Mouse (Mus musculus) heart, adult 8-10 months (tissue): ENCODE measurements around the gene Sox6. TPM values are rescaled to one million over a fixed set of nuclear protein-coding genes. Genes with fewer than 3 reads are reported as not detected.
"Not testable (repeated sequence)": the region's sequence is repeated elsewhere in the genome, so short reads cannot be mapped to it uniquely, and the experiment has no call there.

Source experiments
- DNase-seq: peaks from one replicate; pipeline ENCODE4 v3.0.0; 2022; ENCODE audit warnings: low spot score
- total RNA-seq, 4 experiments: library from RNA; stranded (reverse); gene quantifications; 2 replicates each; pipeline ENCODE4 v1.2.4; 2022

The Sox6 gene
- total RNA-seq, 4 experiments from 2014 or later = 21.3 to 32.2 (median 26.4) TPM

DNA sequence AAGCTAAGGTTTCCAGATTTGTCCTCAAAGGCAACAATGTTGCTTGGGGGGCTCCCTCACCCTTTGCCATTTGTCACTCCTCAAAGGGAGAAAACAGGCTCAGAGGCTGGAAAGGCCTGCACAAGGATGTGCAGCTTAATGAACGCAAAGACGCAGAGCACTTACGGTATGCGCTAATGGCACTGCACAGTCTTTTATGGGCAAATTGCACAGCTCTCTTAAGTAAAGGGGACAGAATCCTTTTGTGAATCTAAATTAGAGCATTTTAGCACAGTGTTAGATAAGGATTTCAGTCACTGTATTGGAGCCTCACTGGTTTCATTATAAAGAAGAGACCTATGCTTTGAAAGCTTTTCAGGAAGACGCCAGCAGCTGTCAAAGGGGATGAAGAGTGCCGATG lies 375.2 kb downstream of the Sox6 start:
- no peak for DNase-seq

DNA sequence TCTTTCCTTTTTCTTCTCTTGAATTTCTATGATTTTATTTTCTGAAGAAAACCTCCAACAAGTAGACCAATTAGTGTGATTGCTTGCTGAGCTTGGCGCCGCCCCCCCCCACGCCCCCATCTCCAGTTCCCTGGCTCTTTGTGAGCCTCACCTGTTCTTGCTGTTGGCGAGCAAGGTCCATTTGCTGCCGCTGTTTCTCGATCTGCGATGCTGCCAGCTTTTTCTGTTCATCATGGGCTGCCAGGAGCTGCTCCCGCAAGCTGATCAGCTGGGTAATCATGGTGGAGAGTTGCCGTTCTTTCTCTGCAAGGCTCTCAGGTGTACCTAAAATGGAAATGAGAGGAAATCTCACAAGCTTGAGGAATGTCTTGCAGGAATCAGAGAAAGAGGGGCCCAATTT lies 376.5 kb downstream of the Sox6 start:
- no peak for DNase-seq

DNA sequence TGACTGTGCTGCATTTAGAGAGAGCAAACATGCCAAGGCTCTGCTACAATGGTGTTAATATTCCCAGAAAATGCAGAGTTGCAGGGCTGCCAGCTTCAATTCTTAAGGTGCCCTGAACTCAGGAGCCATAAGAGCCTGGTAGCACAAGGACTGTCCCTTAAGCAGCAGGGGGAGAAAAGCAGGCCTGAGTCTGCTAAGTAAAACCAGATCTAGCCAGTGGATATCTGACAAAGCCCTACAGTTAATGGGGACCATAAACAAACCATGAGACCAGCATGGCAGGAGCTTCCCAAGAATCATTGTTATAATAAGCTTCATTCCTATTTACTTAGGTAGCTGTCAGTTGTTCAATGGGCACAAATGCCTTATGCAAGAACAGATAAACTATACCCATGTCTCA lies 391.9 kb downstream of the Sox6 start:
- DNase-seq = no peak

DNA sequence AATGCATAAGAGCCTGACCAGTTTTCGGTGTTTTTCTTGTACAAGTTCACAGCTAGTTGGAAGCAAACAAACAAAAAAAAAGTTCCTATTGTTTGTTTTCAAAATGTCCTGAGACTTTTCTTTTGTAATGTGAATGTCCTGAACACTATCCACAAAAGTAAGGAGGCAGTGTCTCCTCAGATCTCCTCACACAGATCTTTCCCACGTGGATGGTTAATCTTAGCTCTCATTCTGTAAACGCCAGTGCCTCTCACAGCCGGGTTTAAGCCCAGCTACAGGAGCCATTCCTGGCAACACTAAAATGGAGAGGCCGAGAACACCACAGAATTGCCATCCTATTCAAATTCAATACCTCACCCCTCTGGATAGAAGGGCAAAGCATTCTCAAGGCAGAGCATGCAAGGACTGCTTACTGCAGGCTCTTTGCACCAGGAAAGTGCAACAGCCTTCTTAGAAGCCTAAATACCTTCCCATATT lies 392.6 kb downstream of the Sox6 start:
- no peak for DNase-seq

DNA sequence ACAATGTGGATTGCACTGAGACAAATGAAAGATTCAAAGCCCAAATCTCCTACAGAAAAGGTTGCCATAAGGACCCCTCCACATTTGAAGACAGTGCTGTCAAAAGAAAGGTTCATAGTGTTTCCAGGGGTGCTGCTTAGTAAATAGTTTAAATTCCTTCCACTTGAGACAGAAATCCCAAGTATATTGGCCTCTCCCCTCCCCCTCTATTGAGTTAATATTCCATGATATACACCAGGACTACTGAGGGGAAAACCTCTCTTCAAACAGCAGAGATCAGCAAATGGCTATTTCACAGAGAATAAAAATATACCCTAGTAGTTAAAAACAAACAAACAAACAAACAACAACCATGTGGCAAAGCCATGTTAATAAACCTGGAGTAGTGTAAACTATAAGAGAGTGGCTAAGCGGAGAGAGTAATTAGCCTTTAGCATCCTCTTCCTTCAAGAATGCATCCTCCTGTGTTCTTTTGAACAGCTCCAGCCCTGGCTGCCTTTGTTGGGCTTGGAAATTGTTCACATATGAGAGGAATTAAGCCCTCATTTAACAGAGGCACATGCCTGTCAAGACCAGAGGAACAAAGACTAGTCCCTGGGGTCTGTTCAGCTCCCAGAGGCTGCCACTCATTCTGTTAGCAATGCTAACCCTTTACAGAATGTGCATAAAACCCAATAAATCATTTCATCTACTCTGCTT lies 393.2 kb downstream of the Sox6 start:
- no peak for DNase-seq

DNA sequence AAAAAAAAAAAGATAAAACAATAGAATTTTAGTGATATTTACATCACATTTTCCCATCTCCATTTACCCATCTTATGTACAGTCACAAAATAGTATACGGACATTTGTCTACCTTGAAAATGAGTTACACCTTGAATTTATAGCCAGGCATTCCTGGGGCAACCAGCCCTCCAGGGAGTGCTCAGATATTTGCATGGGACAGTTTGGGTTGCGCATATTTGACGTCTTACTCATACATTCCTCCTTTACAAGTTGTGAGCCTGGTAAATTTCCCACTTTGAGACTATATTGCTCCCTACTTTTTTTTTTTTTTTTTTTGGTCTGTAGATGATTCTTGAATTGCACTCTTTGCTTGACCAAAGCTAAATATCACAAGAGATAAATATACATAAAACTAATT lies 407.9 kb downstream of the Sox6 start:
- DNase-seq = no peak

DNA sequence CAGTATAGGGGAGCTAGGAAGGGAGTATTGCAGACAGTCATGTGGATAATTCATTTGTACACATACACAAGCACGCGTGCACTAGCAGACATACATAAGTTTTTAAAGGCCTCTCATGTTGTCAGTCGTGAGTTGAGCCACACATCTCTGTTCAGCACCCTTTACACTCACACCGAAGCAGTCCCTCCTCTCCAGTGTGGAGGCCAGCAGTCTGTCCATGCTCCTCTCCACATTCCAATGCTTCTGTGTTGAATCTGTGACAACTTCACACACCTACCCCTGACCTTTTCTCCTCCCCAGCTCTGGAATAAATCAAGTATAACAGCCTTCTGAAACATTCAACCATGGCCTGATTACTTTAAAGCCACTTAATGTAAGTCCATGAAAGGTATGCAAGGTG lies 408.3 kb downstream of the Sox6 start:
- DNase-seq = no peak

DNA sequence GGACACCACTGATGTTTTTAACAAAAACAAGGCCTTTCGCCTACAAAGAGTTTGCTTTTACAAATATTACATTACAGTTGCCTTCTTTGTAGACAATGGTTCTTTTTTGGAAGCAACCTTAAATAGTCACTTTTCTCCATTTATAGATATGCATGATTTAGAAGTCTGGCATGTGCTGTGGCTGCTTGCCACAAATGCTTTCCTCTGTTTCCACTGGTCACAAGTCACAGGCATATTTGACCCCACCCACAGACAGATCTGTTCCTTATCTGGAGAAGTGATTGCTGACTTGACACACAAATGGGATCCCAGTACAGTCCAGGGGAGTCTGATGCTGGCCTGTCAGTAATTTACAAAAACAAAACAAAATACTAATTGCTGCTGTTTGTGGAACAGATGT lies 409.8 kb downstream of the Sox6 start:
- no peak for DNase-seq

DNA sequence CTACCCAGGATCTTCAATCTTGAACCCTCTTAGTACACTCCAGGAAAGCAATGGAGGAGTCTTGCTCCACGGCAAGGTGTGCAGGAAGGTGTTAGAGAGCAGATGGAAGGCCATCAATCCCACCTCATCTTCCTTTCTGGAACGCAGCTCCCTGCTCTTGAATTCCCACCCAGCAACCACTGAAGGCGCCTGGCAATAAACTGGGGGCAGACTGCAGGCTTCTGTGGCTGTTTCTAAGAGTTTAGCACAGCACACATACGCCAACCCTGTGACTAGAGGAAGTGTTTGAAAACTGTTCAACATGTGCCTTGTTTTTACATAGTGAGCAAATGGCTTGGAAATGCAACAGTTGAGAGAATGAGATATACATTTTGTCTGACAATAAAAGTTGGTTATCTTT lies 412.6 kb downstream of the Sox6 start:
- no peak for DNase-seq

DNA sequence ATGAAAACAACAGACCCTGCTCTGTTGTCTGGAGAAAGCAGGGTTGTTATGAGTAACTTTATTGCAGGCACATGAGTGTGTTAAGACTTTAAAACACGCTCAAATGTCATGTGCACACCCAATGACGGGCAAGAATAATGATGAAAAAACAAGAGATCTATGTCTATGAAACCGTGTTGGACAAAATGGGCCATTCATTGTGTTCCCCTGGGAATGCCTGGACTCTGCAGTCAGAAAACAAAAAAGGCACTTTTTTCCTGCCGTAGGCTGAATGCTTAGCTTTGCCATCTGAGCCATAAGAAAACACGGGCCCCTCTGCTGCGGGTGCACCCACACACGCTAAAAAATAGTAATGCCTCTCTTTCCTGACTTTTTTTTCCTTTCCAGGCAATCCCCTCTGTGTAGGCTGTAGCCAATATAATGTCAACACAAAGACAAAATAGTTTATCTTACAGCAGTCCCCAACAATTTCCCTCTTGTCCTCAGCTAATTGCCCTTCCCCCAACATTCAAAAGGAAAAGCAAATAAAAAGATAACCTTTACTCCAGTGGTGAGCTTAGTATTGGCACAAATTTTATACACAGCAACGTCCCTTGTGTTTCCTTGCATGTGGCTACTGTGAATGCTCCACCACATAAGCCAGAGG lies 413.6 kb downstream of the Sox6 start:
- no peak for DNase-seq

DNA sequence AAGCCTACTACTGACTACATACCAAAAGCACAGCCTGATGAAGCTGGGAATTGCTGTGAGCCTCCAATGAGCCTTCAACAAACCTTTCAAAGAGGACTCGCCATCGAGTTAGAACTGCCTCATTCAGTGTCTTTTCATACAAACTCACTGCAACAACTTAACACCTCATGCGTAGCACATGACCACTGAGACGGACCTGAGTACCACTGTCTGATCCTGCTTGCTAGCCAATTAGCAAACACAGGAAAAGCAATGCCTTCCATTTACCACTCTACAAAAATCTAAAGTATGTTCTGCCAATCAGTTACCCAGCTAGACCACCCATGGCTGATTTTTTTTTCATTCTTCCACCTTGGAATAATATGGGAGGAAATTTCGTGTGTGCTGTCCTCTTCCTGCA lies 414.1 kb downstream of the Sox6 start:
- no peak for DNase-seq

DNA sequence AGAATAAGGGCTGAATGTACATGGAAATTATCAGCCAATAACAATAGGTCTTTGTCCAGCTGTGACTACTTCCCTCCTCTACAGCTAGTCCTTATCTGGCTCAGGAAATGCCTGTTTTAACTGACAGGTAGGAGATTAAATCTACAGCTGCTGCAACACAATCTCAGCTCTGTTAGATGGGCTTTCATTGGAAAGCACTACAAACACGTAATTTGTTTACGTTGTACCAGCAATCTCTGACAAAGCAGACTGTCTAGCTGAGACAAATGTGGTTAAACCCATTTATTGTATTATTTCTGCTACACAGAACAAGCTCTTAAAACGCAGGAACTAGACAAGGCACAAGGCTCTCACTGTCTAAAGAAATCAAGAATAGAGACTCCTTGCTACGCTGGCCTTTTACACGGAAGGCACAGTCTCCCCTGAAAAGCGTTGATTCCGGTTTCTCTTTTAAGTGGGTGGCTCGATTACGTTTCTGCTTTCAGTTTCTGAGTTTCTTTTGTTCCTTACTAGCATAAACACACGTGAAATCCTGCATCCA lies 422.8 kb downstream of the Sox6 start:
- peak; percentile 66 for DNase-seq

DNA sequence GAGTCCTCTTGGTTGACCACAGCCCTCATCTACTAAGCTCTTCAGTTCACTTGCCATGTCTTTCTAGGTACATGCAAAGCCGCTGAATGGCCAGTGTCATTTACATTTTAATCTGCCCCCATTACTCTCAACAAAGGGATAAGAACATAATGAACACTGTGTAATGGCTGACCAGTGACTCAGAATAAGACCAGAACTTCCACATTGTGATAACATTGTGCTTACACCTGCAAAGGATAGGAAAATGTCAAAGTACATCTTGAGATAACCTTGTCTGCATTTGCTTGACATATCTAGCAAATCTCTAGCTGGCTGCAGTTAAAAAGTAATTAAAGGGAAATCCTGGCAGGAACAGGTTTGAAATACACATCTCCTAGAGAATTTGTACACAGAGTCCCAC lies 431.1 kb downstream of the Sox6 start:
- no peak for DNase-seq

DNA sequence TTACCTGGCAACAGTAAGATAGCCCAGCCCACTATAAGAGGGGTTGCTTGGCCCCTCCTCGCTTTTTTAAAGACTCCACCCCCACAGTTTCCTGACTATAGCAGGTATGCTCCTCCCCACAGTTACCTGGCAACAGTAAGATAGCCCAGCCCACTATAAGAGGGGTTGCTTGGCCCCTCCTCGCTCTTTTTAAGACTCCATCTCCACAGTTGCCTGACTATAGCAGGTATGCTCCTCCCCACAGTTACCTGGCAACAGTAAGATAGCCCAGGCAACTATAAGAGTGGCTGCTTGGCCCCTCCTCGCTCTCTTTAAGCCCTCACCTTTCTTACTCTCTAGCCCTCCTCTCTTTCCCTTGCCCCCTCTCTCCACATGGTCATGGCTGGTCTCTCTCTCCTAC lies 432.5 kb downstream of the Sox6 start:
- DNase-seq = not testable (repeated sequence)

DNA sequence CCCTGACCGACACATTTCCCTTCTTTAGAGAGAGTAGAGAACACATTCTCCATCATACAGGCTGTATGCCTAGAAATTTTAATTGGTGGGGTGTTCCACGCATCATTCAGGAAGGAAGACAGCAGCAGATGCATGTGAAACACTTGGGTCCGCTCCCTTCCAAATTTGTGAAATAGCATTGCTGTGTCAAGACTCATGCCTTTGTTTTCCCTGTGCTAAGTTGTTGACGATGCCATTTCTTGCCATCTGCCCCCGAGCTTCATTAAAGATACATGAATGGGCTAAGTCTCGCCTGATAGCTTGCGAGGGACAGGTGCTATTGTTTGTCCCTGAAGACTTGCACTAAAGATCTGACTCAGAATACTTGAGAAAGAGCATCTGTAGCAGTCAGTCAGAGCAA lies 433.7 kb downstream of the Sox6 start:
- no peak for DNase-seq

DNA sequence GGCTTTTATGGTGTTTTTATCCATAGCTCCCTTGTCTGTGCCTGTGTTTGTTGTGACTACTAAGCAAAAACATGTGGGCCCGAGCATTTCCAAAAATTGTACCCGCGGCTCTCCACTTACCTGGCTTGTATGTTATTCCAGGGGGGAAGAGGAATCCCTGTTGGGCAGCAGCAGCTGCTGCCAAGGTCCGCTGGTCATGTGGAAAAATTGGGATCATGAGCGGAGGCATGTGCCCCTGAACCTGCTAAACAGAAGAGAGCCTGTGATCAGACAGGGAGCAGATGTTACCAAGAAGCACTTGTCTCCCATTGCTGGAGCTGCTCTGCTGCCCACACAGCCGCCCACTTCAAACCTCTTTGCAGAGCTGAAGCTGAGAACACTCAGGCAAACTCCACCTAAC lies 441.2 kb downstream of the Sox6 start:
- DNase-seq = no peak

DNA sequence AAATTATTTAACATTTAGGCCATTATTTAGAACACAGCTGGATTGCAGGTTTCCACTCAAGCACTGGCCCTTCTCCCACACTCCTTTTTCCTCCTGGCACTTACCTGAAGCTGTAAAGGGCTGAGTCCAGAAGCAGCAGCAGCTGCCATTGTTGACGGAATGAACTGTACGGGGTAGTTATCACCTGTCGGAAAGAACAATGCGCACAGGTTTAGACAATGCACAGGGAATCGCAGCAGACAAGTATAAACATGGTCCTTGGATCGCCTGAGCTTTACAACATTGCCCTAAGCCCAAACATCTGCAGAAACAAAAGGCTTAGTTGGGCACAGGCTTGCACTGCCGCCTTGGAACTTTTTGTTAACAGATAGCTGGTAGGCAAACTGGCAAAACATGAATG lies 458.1 kb downstream of the Sox6 start:
- no peak for DNase-seq

DNA sequence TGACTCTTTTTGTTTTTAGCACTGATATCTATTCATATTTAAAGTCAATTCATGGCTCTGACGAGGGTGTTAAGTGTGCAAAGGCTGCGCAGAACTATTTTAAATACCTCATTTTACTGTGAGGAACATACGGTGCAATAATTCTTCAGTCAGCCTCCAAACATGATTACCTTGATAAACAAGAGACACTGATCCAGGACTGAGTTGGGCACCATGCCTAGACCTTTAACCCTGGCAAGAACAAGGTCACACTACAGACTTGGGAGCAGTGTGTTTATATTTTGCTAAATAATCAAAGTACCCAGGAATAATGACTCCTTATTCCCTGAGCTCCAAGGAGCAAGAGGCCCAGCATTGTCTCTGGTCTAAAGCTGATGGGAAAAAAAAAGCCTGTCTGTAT lies 458.8 kb downstream of the Sox6 start:
- no peak for DNase-seq

DNA sequence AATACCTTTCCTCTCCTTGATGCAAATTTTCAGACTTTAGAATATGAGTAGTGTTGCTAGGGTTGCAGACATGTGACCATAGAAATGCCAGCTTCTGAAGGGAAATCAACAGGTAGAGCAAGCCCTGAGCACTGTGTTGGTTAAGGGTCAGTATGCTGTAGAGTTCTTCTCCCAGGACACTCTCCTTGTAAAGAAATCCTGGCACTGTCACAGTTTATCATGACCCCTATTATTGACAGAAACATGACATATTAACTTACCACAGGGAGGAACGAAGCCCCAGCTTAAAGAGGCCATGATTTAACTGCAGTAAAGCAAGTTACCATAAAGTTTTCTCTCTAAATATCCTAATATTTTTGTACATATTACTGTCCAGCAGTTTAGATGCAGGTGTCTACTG lies 462.2 kb downstream of the Sox6 start:
- DNase-seq = no peak

DNA sequence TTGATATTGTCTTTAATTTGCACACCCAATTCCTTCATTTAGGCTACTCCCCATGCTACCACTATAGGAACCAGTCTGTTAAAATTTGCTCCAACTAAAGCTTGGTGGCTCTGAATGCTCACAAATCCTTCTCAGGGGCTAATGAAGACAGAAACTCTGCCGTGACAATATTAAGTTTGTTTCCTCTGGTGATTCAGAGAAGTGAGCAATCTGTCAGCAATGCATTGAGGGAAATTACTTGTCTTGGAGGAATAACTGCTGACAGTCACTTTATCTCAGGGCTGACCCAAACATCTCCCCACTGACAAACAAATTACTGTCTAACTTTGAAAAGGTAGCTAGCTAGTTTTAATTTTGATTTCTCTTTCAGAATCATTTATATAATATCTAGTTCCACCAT lies 463.8 kb downstream of the Sox6 start:
- no peak for DNase-seq

DNA sequence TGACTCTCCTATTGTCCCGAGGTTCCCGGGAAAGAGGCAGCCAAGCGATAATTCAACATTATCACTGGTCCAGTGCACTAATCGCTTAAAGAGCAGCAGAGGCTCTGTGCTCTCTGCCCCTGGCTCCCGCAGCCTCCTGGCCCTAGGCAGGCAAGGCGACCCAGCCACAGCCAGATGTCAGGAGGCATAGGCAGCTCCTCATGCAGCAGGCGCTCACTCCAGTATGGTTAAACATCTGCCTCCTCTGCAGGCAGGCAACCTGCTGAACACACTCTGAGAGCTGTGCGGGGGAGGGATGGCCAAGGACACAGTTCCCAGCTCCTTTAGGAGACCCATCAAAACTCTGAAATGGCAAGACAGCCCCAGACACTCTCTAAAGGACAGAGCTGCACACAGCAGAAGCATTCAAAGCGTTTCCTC lies 469.8 kb downstream of the Sox6 start:
- DNase-seq = no peak

DNA sequence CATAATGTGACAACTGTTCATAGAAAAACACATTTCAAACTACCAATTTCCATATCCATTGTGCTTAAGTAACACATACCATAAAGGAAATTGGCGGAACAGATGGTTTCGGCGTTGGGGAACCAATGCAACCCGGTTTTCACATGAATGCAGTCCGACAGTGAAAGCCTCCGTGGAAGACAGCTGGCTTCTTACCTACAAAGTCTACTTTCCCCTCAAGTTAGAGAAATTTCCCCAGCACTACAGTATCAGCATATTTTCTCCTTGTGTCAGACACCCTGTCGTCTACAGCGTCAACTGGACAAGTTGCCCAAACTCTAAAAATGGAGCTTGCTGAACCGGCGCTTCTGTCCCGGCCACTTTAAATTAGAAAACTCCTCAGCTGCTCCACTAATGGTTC lies 470.3 kb downstream of the Sox6 start:
- DNase-seq = no peak

DNA sequence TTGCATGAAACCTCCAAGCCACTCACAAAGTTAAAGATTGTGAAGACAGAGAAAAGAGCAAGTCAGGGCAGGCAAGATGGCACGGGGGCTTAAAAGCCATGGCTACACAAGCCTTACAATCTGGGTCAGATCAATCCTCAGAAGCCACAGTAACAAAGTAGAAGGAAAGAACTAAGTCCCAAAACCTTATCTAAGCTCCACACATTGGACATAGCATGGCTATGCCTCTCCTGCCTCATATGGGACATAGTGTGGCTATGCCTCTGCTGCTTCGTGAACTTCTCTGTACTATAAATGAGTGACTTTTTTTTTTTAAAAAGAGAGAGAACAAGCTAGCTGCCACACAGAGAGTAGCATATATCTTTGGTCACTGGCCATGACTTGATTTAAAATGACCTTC lies 471.8 kb downstream of the Sox6 start:
- no peak for DNase-seq
